10 mouse cellular contexts compared by ENCODE assay signal in genomic region chr11:42423231-42423630, GRCm38 (mm10). TPM values are rescaled to one million over a fixed set of nuclear protein-coding genes. Genes with fewer than 3 reads are reported as not detected.
DNase-seq lines count a peak whose midpoint lies in the region; ATAC-seq and TF ChIP-seq lines count a peak whose summit lies in the region.
"Had no signal": no experiment of that assay in that cellular context is flagged by ENCODE, and none has a peak within 500 bp of the region (broad histone marks: within the 10 kb centered on the region; RNA-seq: fewer than 3 reads in every experiment).

No protein-coding gene starts in this region.

- peak overlapping the region; percentile 77 for H3K4me3 ChIP-seq in layer of hippocampus, adult 2 months
- no peak overlapping the region for H3K4me3 ChIP-seq in neural tube, embryonic 13.5 days

- WGBS in neural tube, embryonic 13.5 days, result 2% methylated on average over 3 of the region's 3 CpGs

- peak overlapping the region; percentile 83; the same call in 1 of the 2 replicates for H3K4me2 ChIP-seq in neural tube, embryonic 13.5 days

- DNase-seq in heart, adult 11 months, result peak; percentile 83
- no peak for DNase-seq in heart, postnatal 25 days (ENCODE audit: low spot score)
- DNase-seq in urinary bladder, postnatal 25 days (ENCODE audit: low spot score), result peak; percentile 27
- DNase-seq in urinary bladder, postnatal 4 days (ENCODE audit: low spot score in 2 of 2), result no peak
- peak; percentile 30 for DNase-seq in embryo, embryonic 11.5 days (ENCODE audit: low read depth, low spot score)
- peak; percentile 51 to 71 for DNase-seq in layer of hippocampus, adult 2 months (ENCODE audit: low spot score in 2 of 2)
- DNase-seq in thymus, adult 18-20 months, result no peak

- no peak overlapping the region for H3K27ac ChIP-seq in layer of hippocampus, adult 2 months
- no peak overlapping the region for H3K27ac ChIP-seq in neural tube, embryonic 13.5 days (replicated peaks)

- no peak for ATAC-seq in neural tube, embryonic 13.5 days (ENCODE audit: low read depth)

- no peaks in the 10 kb centered on the region for H3K9me3 ChIP-seq in neural tube, embryonic 13.5 days

- peak; percentile 89 for TF ChIP-seq CTCF in layer of hippocampus, adult 2 months (conservative IDR thresholded peaks at IDR 0.05)

- intact Hi-C loops in heart, postnatal 25 days (cut with DNase I), result loop anchor here (10.0 kb wide), 1 partner anchor 368 kb away; no protein-coding TSS in a partner anchor

- H3K27me3 ChIP-seq in neural tube, embryonic 13.5 days, result no peaks in the 10 kb centered on the region

- H3K4me1 ChIP-seq in neural tube, embryonic 13.5 days (replicated peaks), result peaks cover 11% of the 10 kb centered on the region; the same call in 1 of the 2 replicates

- no peaks in the 10 kb centered on the region for H3K36me3 ChIP-seq in neural tube, embryonic 13.5 days

- no peak overlapping the region for H3K9ac ChIP-seq in neural tube, embryonic 13.5 days

RNA-seq across cellular contexts. Expression of gene Gabrb2, which starts 3.7 kb away (rescaled TPM):
- total RNA-seq in heart, postnatal 25 days (2021), result 1 to 10 TPM in 1 of 2 experiments, under 1 TPM in 1; 0.89 to 1.6 TPM
- total RNA-seq in layer of hippocampus, adult 2 months (2021), result 100 to 1,000 TPM; 145 to 156 TPM
- 7.7 and 8.1 TPM in 2 replicates for polyA plus RNA-seq in neural tube, embryonic 13.5 days (2015; fragmentation: Nextera tagmentation; extraction: Ambion mirVana)
- polyA plus RNA-seq: large intestine, adult 2 months; spleen, adult 2 months had no signal

Comparison
In these comparisons a context has a peak if more than half of its experiments do, and no peak if none do; other contexts are left out.
1. DNase-seq: peak in heart, adult 11 months (single experiment), urinary bladder, postnatal 25 days (single experiment), embryo, embryonic 11.5 days (single experiment) and layer of hippocampus, adult 2 months (2 of 2); none in heart, postnatal 25 days (single experiment), urinary bladder, postnatal 4 days (0 of 2) and thymus, adult 18-20 months (0 of 2).
2. RNA of gene Gabrb2, which starts 3.7 kb away (total RNA-seq): 145 to 156 TPM in layer of hippocampus, adult 2 months; 0.89 to 1.6 TPM in heart, postnatal 25 days; every median in the first group is over 10 times any median in the second.